Mouse (Mus musculus) cerebellum, postnatal 25 days (tissue): ENCODE measurements around the gene Kcng3.

Experiments used
- DNase-seq, 2 experiments: peaks; one replicate each; pipeline ENCODE4 v3.0.0; 2021; ENCODE audit warnings: mixed read lengths in 2 of 2

Kcng3 gene

GRCm38 (mm10) chr17:83554997-83555396, 76.7 kb downstream of the Kcng3 start:
- DNase-seq: no peak

GRCm38 (mm10) chr17:83548501-83549233, 83.0 kb downstream of the Kcng3 start:
- peak; percentile 41 to 72 for DNase-seq

GRCm38 (mm10) chr17:83547145-83547544, 84.5 kb downstream of the Kcng3 start:
- no peak for DNase-seq

GRCm38 (mm10) chr17:83545756-83546742, 85.6 kb downstream of the Kcng3 start:
- peak in 1 of 2 experiments; percentile 14 for DNase-seq

- no peak for DNase-seq
Observed at GRCm38 (mm10) chr17:83545259-83545658, 86.4 kb downstream of the Kcng3 start.

- DNase-seq: no peak
Observed at GRCm38 (mm10) chr17:83542424-83542823, 89.3 kb downstream of the Kcng3 start.

GRCm38 (mm10) chr17:83539262-83540037, 92.2 kb downstream of the Kcng3 start:
- DNase-seq: no peak

GRCm38 (mm10) chr17:83538694-83539093, 93.0 kb downstream of the Kcng3 start:
- no peak for DNase-seq

GRCm38 (mm10) chr17:83538141-83538540, 93.6 kb downstream of the Kcng3 start:
- no peak for DNase-seq
